Mouse (Mus musculus) liver, postnatal 0 days (tissue): ENCODE data around the gene Polr2b. TPM values are rescaled to one million over a fixed set of nuclear protein-coding genes. Genes with fewer than 3 reads are reported as not detected.
A peak's percentile ranks its signal among the peaks of the same experiment; 100 is the strongest.

Experiments
- ATAC-seq: fragments of 200-750 bp; cut with Nextera tagmentation; 2 replicates; pipeline ENCODE4 v1.8.0; 2017; ENCODE audit warnings: mild to moderate bottlenecking, moderate library complexity
- DNase-seq: peaks from one replicate; pipeline ENCODE4 v3.0.0-alpha.2; 2016
- H3K27ac ChIP-seq: fragments of 300-500 bp; sonication (generic); 2 replicates; pipeline ENCODE4 v1.5.1; 2014; ENCODE audit warnings: antibody characterized with exemption, moderate library complexity, mild to moderate bottlenecking, low read depth
- H3K27me3 ChIP-seq: fragments of 300-500 bp; sonication (generic); 2 replicates; pipeline ENCODE4 v1.6.1; 2014; ENCODE audit warnings: low read length, control low read depth, mixed read lengths; ENCODE audit not compliant: insufficient read depth
- H3K36me3 ChIP-seq: fragments of 300-500 bp; sonication (generic); replicated peaks from 2 replicates; pipeline ENCODE4 v1.6.1; 2014; ENCODE audit warnings: mild to moderate bottlenecking, control low read depth, low read length, moderate library complexity, mixed read lengths; ENCODE audit not compliant: insufficient read depth
- H3K4me1 ChIP-seq: fragments of 300-500 bp; sonication (generic); 2 replicates; pipeline ENCODE4 v1.6.1; 2014; ENCODE audit warnings: antibody characterized with exemption, mild to moderate bottlenecking, control low read depth; ENCODE audit not compliant: insufficient read depth
- H3K4me2 ChIP-seq: fragments of 300-500 bp; sonication (generic); 2 replicates; pipeline ENCODE4 v1.6.1; 2014; ENCODE audit warnings: low read depth, mild to moderate bottlenecking, low read length, moderate library complexity, mixed read lengths
- H3K4me3 ChIP-seq: fragments of 300-500 bp; sonication (generic); 2 replicates; pipeline ENCODE4 v1.5.1; 2014; ENCODE audit warnings: low read depth, low read length
- H3K9ac ChIP-seq: fragments of 300-500 bp; sonication (generic); replicated peaks from 2 replicates; pipeline ENCODE4 v1.6.1; 2014; ENCODE audit warnings: mild to moderate bottlenecking, moderate library complexity
- H3K9me3 ChIP-seq: fragments of 300-500 bp; sonication (generic); 2 replicates; pipeline ENCODE4 v1.6.1; 2016; ENCODE audit warnings: mild to moderate bottlenecking, control low read depth, low read length, mixed read lengths
- CTCF ChIP-seq: sonication (generic); IDR thresholded peaks from 2 replicates; pipeline ENCODE4 v1.5.1; 2016; ENCODE audit warnings: antibody characterized with exemption, low read depth
- EP300 ChIP-seq: IDR thresholded peaks from 2 replicates; pipeline ENCODE4 v1.6.1; 2016; ENCODE audit warnings: antibody characterized with exemption, low read depth, mild to moderate bottlenecking
- WGBS: fragments of 180-500 bp; shearing (Covaris S2); extraction: QIAGEN DNeasy Blood & Tissue Kit; methylation state at CpG from one replicate; pipeline ENCODE4 v1.1.7; 2014; ENCODE audit not compliant: insufficient replicate concordance; 5-methylcytosine and 5-hydroxymethylcytosine counted together
- polyA plus RNA-seq: library from polyadenylated mRNA; unstranded; fragments of >200 nt; fragmentation: Nextera tagmentation; extraction: Ambion mirVana; gene quantifications from 2 replicates; pipeline ENCODE4 v1.2.1, GENCODE M21; 2015

The Polr2b gene
- polyA plus RNA-seq, 1 experiment from 2014 or later = 18.6 TPM

GRCm38 (mm10) chr5:77309051-77309906, 668 bp upstream of the Polr2b start:
- H3K9me3 ChIP-seq = no peaks in the 10 kb centered on the region
- H3K27me3 ChIP-seq = no peaks in the 10 kb centered on the region
- 2% methylated on average over 64 of the region's 76 CpGs for WGBS
- peak; percentile 63 for DNase-seq
- peak overlapping the region; percentile 85 for H3K9ac ChIP-seq
- TF ChIP-seq CTCF = no peak
- TF ChIP-seq EP300 = no peak
- H3K4me3 ChIP-seq = peak overlapping the region; percentile 87
- H3K36me3 ChIP-seq = peaks cover 31% of the 10 kb centered on the region
- H3K4me2 ChIP-seq = peak overlapping the region; percentile 100
- peaks cover 18% of the 10 kb centered on the region for H3K4me1 ChIP-seq
- ATAC-seq = peak; percentile 20
- H3K27ac ChIP-seq = no peak overlapping the region

- Histone ChIP-seq H3K36me3 (peaks cover 37% of the 10 kb centered on the region), H3K4me2 (no peak overlapping the region), H3K9ac (no peak overlapping the region), H3K27me3 (no peaks in the 10 kb centered on the region), H3K4me3 (no peak overlapping the region), H3K4me1 (peaks cover 8% of the 10 kb centered on the region), H3K27ac (no peak overlapping the region), H3K9me3 (no peaks in the 10 kb centered on the region)
- TF ChIP-seq CTCF (0 out of 2 replicates have a peak, but pooled peaks have one; percentile 3), EP300 (no peak)
- 88% methylated on average over 4 of the region's 4 CpGs for WGBS
- ATAC-seq (no peak), DNase-seq (no peak)
Measured at GRCm38 (mm10) chr5:77314206-77314605, 4.3 kb downstream of the Polr2b start.

- H3K27me3 ChIP-seq = no peaks in the 10 kb centered on the region
- 83% methylated on average over 6 of the region's 6 CpGs for WGBS
- no peak overlapping the region for H3K4me2 ChIP-seq
- no peak overlapping the region for H3K9ac ChIP-seq
- TF ChIP-seq CTCF (no peak), EP300 (no peak)
- H3K27ac ChIP-seq = no peak overlapping the region
- DNase-seq = no peak
- no peak for ATAC-seq
- no peak overlapping the region for H3K4me3 ChIP-seq
- peaks cover 41% of the 10 kb centered on the region for H3K36me3 ChIP-seq
- peaks cover 8% of the 10 kb centered on the region for H3K4me1 ChIP-seq
- H3K9me3 ChIP-seq = no peaks in the 10 kb centered on the region
Measured at GRCm38 (mm10) chr5:77314986-77315385, 5.0 kb downstream of the Polr2b start.

GRCm38 (mm10) chr5:77324936-77325335, 15.0 kb downstream of the Polr2b start:
- Histone ChIP-seq H3K9ac (no peak overlapping the region), H3K36me3 (peaks cover 82% of the 10 kb centered on the region), H3K4me3 (no peak overlapping the region), H3K9me3 (no peaks in the 10 kb centered on the region), H3K4me2 (no peak overlapping the region), H3K27ac (no peak overlapping the region), H3K4me1 (no peaks in the 10 kb centered on the region), H3K27me3 (no peaks in the 10 kb centered on the region)
- 76% methylated on average over 1 of the region's 1 CpGs for WGBS
- ATAC-seq (no peak), DNase-seq (no peak)
- TF ChIP-seq EP300 = no peak
- no peak for TF ChIP-seq CTCF

GRCm38 (mm10) chr5:77330154-77330553, 20.2 kb downstream of the Polr2b start:
- Histone ChIP-seq H3K4me3 (no peak overlapping the region), H3K9ac (no peak overlapping the region), H3K9me3 (no peaks in the 10 kb centered on the region), H3K27ac (no peak overlapping the region), H3K4me1 (no peaks in the 10 kb centered on the region), H3K4me2 (no peak overlapping the region), H3K36me3 (peaks cover 79% of the 10 kb centered on the region), H3K27me3 (no peaks in the 10 kb centered on the region)
- no peak for ATAC-seq
- no peak for DNase-seq
- peak; percentile 29 for TF ChIP-seq CTCF
- TF ChIP-seq EP300 = no peak
- WGBS = 70% methylated on average over 5 of the region's 5 CpGs

GRCm38 (mm10) chr5:77340033-77340432, 30.1 kb downstream of the Polr2b start:
- peaks cover 78% of the 10 kb centered on the region for H3K36me3 ChIP-seq
- no peak for DNase-seq

More at GRCm38 (mm10) chr5:77340033-77340432, 30.1 kb downstream of the Polr2b start:
- no peaks in the 10 kb centered on the region for H3K4me1 ChIP-seq
- H3K27me3 ChIP-seq = no peaks in the 10 kb centered on the region
- TF ChIP-seq CTCF (no peak), EP300 (no peak)
- H3K4me3 ChIP-seq = no peak overlapping the region
- H3K27ac ChIP-seq = peak overlapping the region; percentile 64
- no peak overlapping the region for H3K9ac ChIP-seq
- WGBS = 82% methylated on average over 4 of the region's 4 CpGs
- ATAC-seq = peak; percentile 97
- H3K4me2 ChIP-seq = no peak overlapping the region
- no peaks in the 10 kb centered on the region for H3K9me3 ChIP-seq
